Mouse (Mus musculus): ENCODE measurements around the gene Ttc3.
"Not testable (repeated sequence)": the region's sequence is repeated elsewhere in the genome, so short reads cannot be mapped to it uniquely, and the experiment has no call there.

The Ttc3 gene

GRCm38 (mm10) chr16:94428948-94429347 lies 58.5 kb downstream of the Ttc3 start:
- CTCF ChIA-PET: no interaction called here

GRCm38 (mm10) chr16:94435495-94436234 lies 65.2 kb downstream of the Ttc3 start:
- CTCF ChIA-PET: no interaction called here

DNA sequence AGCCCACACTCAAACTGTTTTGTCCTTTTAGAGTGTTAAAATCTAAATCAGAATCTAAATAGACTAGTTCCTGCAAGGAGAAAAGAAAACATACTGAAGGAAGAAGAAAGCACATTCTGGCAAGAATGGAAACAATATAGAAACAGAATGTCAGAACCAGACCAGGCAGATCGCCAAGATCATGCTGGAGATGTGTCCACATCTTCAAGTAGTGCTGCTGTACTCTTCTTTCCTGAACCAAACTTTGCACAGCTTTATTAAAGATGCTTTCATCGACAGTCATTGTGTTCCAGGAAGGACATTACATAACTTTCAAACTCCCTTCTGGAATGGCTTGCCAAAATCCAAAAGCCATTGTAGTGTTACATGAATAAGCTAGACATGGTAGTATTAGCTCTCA lies 66.4 kb downstream of the Ttc3 start:
- CTCF ChIA-PET: no interaction called here

DNA sequence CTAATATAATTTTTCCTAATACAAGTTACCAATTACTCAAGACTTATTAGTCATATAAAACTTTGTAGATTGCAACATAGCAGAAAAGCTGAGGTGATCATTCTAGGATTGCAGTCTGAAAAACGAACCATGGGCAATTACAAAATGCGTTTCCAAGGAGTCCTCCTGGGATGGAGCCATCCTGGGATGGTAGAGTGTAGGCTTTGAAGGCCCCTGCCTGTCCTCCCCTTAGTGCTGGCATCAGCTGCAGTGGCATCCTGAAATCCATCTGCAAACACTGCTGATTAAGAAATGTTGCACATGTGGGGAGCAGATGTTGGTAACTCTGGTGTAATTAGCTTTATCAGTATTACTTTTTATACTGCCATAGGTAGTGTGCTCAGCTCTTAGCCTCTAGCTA lies 70.9 kb downstream of the Ttc3 start:
- CTCF ChIA-PET: no interaction called here

GRCm38 (mm10) chr16:94449151-94449550 lies 78.7 kb downstream of the Ttc3 start:
- CTCF ChIA-PET: interaction anchor here (0.7 kb wide), 1 partner anchor 225 kb away, joined by 5 read pairs; no protein-coding TSS in a partner anchor

DNA sequence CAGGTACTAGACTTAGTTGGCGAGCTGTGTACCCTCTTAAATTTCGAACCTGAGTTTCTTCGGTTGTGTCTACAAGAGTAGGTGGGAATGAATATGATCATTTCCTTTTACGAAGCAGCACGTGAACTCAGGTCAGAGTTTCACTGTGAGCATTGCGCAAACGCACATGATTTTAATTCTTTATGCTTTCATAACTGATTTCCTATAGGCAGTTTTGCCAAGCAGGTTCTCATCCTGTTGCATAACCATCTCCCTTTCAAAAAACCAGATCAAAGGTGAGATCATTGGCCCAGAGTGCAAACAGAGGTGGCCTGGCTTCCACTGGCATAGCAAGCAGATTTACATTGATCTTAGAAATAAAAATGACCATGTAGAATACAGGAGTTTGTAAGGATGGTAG lies 79.2 kb downstream of the Ttc3 start:
- CTCF ChIA-PET: no interaction called here

DNA sequence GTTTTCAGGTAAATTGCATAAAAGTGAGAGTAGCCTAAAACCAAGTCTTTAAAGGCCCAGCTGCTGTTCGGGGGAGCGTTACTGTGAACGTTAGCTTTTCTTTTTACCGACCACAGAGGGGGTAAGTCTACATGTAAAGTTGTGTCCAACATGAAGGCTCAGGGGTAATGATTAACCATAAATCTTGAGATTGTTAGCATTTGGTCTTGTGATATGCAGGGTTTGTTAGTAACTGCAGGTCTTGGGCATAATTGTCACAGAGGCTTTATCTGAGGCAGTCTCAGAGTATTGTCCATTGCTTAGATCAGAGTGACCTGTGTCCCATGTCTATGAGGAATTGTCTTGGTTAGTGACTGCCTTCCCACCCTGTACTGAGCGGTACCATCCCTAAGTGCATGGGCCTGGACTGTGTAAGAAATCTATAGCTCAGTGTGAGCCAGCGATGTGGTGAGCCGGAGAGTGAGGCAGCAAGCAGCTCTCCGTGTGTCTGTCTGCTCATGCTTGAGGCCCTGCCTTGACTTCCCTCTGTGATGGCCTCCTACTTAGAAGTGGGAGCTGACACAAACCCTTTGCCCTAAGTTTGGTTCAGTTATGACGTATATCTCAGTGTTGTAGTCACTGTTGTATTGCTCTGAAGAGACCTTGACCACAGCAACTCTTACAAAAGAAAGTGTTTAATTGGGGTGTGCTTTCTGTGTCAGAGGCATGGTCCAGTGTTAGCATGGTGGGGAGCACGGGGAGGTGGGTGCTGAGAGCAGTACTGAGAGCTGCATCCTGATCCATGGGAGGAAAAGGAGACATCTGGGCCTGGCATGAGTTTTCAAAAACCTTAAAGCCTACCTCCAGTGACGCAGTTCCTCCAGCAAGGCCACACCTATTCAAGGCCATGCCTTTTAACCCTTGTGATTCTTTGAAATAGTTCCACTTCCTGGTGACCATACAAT lies 81.4 kb downstream of the Ttc3 start:
- CTCF ChIA-PET: no interaction called here

- CTCF ChIA-PET: no interaction called here
Observed at GRCm38 (mm10) chr16:94452768-94453167, 82.3 kb downstream of the Ttc3 start.

- CTCF ChIA-PET: no interaction called here
Observed at GRCm38 (mm10) chr16:94454146-94454545, 83.7 kb downstream of the Ttc3 start.

DNA sequence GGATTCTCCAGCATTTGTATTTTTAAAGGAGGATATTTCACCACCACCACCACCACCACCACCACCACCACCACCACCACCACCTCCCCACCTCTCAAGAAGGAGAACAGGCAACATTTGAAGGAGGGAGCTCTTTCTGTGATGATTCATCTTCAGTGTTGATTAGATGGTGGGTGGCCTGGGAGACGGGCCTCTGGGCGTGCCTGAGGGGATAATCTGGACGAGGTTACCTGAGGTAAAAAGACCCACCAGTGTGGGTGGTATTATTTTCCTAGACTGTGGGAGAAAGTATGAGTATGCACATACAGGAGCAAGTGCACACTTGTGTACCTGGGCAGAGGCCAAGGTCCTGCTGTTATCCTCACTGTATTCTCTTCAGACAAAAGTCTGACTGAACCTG lies 93.6 kb downstream of the Ttc3 start:
- CTCF ChIA-PET: interaction anchor here (0.6 kb wide), 1 partner anchor 71 kb away, joined by 3 read pairs; no protein-coding TSS in a partner anchor

DNA sequence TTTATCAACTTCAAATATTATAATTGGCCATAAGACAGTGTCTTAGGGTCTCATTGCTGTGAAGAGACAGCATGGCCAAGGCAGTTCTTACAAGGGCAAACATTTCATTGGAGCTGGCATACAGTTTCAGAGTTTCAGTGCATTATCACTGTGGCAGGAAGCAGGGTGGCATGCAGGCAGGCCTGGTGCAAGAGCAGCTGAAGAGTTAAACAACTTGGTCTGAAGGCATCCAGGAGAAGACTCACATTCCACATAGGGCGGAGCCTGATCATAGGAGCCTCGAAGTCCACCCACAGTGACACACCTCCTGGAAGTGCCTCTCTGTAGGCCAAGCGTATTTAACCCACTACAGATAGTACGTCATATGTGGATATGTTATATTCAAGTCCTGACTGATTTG lies 95.5 kb downstream of the Ttc3 start:
- CTCF ChIA-PET: no interaction called here

GRCm38 (mm10) chr16:94466317-94466716 lies 95.9 kb downstream of the Ttc3 start:
- CTCF ChIA-PET: not testable (repeated sequence)

DNA sequence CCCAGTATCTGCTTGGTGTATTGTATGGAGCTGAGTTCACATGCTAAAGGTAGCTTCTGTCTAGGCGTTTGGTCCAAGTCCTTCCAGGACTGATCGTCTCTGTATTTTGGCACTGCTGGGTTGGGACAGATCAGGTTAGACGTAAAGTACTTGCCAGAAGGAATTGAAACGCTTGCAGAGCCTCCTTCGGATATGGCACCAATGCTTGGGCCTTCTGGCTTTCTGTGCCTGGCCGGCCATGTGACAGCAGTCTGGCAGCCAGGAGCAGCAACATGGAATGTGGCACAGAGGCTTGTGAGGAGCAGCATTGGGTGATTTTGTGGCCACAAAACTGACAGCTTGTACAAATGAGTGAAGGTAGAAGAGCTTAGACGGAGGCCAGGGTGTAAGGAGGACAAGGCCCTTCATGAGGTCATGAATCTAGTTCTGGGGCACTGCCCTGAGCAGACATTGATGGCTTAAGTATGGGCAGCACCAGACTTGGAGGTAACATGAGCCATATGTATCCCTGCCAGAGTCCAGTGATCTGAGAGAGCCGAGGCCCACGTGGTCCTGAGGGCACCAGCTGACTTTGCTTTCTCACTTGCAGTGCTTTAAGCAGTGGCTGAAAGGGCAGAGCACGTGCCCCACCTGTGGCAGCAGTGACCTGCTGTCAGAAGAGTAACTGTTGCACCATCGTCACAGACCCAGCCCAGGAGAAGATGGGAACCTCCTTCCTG lies 97.1 kb downstream of the Ttc3 start:
- CTCF ChIA-PET: no interaction called here

GRCm38 (mm10) chr16:94468391-94468790 lies 98.0 kb downstream of the Ttc3 start:
- CTCF ChIA-PET: no interaction called here

DNA sequence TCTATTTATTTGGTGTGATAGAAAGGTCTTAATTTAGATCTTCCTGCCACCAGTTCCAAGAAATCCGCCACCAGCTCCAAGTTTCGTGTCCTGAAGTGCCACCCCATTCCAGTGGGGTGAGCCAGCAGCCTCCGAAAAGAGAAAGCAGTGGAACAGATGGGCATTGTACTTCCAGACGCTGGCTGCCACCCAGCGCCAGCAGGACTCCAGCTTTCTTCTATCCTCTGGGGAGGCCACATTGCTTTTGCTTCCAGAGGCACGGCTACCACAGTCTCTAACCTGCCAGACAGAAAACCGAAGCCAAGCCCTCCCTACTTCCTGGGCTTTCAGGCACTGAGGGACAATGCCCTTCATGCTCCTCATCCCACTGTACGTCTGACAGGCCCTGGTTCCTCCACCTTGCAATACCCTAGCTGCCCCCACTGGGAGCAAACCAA lies 102.1 kb downstream of the Ttc3 start:
- CTCF ChIA-PET: interaction anchor here (0.6 kb wide), 1 partner anchor 150 kb away, joined by 3 read pairs; no protein-coding TSS in a partner anchor

DNA sequence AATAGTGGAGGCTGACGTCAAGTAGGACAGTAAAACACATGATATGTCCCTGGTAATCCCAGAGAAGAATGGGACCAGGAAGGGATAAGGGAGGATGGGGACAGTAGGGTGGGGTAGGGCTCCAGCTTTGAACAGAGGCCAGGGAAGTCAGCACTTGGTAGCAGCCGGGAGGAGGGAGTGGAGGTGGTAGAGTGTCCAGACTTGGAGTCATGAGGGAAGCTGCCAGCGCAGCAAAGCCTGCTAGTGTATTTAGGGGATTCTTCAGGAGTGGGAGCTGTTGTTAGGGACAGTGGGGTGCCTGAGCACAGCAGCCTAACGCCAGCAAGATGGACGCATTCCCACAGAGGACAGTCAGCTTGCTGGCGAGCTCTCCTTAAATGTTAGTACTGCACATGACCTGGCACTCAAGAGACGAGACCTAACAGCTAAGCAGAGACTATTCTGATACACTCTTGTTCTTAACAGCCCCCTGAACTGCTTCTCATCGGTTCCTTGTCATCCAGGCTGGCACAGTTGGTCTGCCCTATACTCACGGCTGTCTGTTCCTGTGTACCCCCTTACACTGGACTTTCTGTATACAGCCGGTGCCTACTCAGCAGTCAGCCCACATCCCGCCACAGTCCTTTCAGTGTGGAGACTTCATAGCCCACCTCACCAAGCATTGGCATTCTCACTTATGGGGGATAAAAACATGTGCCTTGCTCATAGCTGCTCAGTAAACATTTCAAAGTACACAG lies 102.8 kb downstream of the Ttc3 start:
- CTCF ChIA-PET: interaction anchor here (0.6 kb wide), 1 partner anchor 149 kb away, joined by 3 read pairs; no protein-coding TSS in a partner anchor

- CTCF ChIA-PET: no interaction called here
Observed at GRCm38 (mm10) chr16:94484752-94485535, 114.5 kb downstream of the Ttc3 start.

DNA sequence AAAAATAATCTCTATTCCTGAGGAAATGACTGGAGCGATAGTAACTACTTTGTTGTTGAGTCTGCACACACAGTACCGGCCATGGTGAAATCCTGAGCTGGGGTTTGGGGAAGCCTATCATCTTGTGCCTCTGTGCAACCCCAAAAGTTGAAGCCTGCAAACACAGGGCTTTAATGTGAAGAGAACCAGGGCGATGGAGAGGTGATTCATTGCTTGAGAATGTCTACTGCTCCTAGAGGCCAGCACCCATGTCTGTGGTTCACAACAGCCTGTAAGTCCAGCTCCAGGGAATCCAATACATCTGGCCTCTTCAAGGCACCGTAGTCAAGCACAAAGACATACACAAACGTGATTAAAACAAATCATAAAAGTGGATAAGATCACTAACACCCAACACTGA lies 116.9 kb downstream of the Ttc3 start:
- CTCF ChIA-PET: no interaction called here

- CTCF ChIA-PET: no interaction called here
Observed at GRCm38 (mm10) chr16:94489326-94489725, 118.9 kb downstream of the Ttc3 start.

GRCm38 (mm10) chr16:94497176-94497575 lies 126.8 kb downstream of the Ttc3 start:
- CTCF ChIA-PET: not testable (repeated sequence)

GRCm38 (mm10) chr16:94497911-94498310 lies 127.5 kb downstream of the Ttc3 start:
- CTCF ChIA-PET: no interaction called here

Measured in spleen, embryonic (tissue).